Mouse (Mus musculus) myocyte (in vitro differentiated cells): ENCODE data around the gene Dguok. TPM values are rescaled to one million over a fixed set of nuclear protein-coding genes. Genes with fewer than 3 reads are reported as not detected.
A peak's percentile ranks its signal among the peaks of the same experiment; 100 is the strongest.

ENCODE experiments used
- H3K27me3 ChIP-seq: one replicate; pipeline ENCODE4 v1.6.1; 2011; ENCODE audit not compliant: control insufficient read depth, insufficient read depth, insufficient read length
- H3K36me3 ChIP-seq: one replicate; pipeline ENCODE4 v1.6.1; 2011; ENCODE audit not compliant: control insufficient read depth, insufficient read depth
- H3K4me2 ChIP-seq: one replicate; pipeline ENCODE4 v1.6.1; 2011; ENCODE audit warnings: low read depth, control low read depth
- H3K4me3 ChIP-seq: one replicate; pipeline ENCODE4 v1.5.1; 2011; ENCODE audit warnings: mild to moderate bottlenecking, control low read depth, moderate library complexity
- H3K79me2 ChIP-seq: one replicate; pipeline ENCODE4 v1.6.1; 2011; ENCODE audit not compliant: control insufficient read depth, insufficient read depth
- H3ac ChIP-seq: one replicate; pipeline ENCODE4 v1.6.1; 2011; ENCODE audit not compliant: control insufficient read depth, insufficient read length
- CEBPB ChIP-seq: IDR thresholded peaks from 2 replicates; pipeline ENCODE4 v1.6.1; 2011; ENCODE audit warnings: mild to moderate bottlenecking, moderate library complexity; ENCODE audit not compliant: poor library complexity, insufficient read depth, severe bottlenecking
- E2F4 ChIP-seq: IDR thresholded peaks from one replicate; pipeline ENCODE4 v1.6.1; 2011; ENCODE audit warnings: mild to moderate bottlenecking, control low read depth, moderate library complexity; ENCODE audit not compliant: insufficient read depth
- MAX ChIP-seq: IDR thresholded peaks from one replicate; pipeline ENCODE4 v1.6.1; 2011; ENCODE audit warnings: low read depth, mild to moderate bottlenecking, control low read depth
- MYOD1 ChIP-seq, 3 experiments: IDR thresholded peaks; one replicate each; pipeline ENCODE4 v1.6.1; 2011; ENCODE audit warnings: control low read depth in 2 of 3, low read depth in 2 of 3, mild to moderate bottlenecking in 2 of 3, moderate library complexity in 1 of 3; ENCODE audit not compliant: insufficient read length in 2 of 3, control insufficient read depth in 1 of 3
- MYOG ChIP-seq, 3 experiments: IDR thresholded peaks; one replicate each; pipeline ENCODE4 v1.6.1; 2011; ENCODE audit warnings: control low read depth in 2 of 3, low read depth in 2 of 3, mild to moderate bottlenecking in 2 of 3; ENCODE audit not compliant: insufficient read length in 2 of 3, control insufficient read depth in 1 of 3, insufficient read depth in 1 of 3
- POLR2A ChIP-seq: IDR thresholded peaks from one replicate; pipeline ENCODE4 v1.6.1; 2011; ENCODE audit warnings: low read depth, mild to moderate bottlenecking, control low read depth, moderate library complexity; ENCODE audit not compliant: insufficient read length
- POLR2AphosphoS2 ChIP-seq: IDR thresholded peaks from one replicate; pipeline ENCODE4 v1.6.1; 2011; ENCODE audit warnings: low read depth, control low read depth; ENCODE audit not compliant: insufficient read length
- REST ChIP-seq: IDR thresholded peaks from one replicate; pipeline ENCODE4 v1.6.1; 2011; ENCODE audit warnings: mild to moderate bottlenecking, control low read depth, moderate library complexity; ENCODE audit not compliant: insufficient read depth, insufficient read length
- SRF ChIP-seq: IDR thresholded peaks from one replicate; pipeline ENCODE4 v1.6.1; 2011; ENCODE audit warnings: low read depth; ENCODE audit not compliant: control insufficient read depth, insufficient read length
- TCF12 ChIP-seq: IDR thresholded peaks from one replicate; pipeline ENCODE4 v1.6.1; 2011; ENCODE audit warnings: mild to moderate bottlenecking, control low read depth; ENCODE audit not compliant: poor library complexity, insufficient read depth, severe bottlenecking
- TCF3 ChIP-seq: IDR thresholded peaks from one replicate; pipeline ENCODE4 v1.6.1; 2011; ENCODE audit warnings: low read depth, control low read depth; ENCODE audit not compliant: insufficient read length
- USF1 ChIP-seq: IDR thresholded peaks from one replicate; pipeline ENCODE4 v1.6.1; 2011; ENCODE audit warnings: low read depth, mild to moderate bottlenecking, control low read depth, moderate library complexity
- polyA plus RNA-seq: library from polyadenylated mRNA; unstranded; fragments of >200 nt; fragmentation: generic; extraction: Trizol; gene quantifications from one replicate; pipeline ENCODE4 v1.2.1, GENCODE M21; 2012; ENCODE audit warnings: missing spikeins

Gene Dguok
- polyA plus RNA-seq, 1 experiment = 28.6 TPM

- Histone ChIP-seq H3K79me2 (peaks cover 55% of the 10 kb centered on the region), H3K36me3 (no peaks in the 10 kb centered on the region), H3K4me3 (peak overlapping the region; percentile 85), H3K4me2 (peak overlapping the region; percentile 86), H3K27me3 (no peaks in the 10 kb centered on the region), H3ac (peak overlapping the region; percentile 78)
- TF ChIP-seq E2F4 (no peak), CEBPB (peak; percentile 83; the same call in 1 of the 2 replicates), REST (no peak), USF1 (peak; percentile 63), MYOD1 (IDR thresholded peaks at IDR 0.05; ENCODE audit: control insufficient read depth in 1 of 3, insufficient read length in 2 of 3, low read depth in 2 of 3) (peak in 1 of 3 experiments; percentile 57), POLR2A (peak; percentile 53), MYOG (IDR thresholded peaks at IDR 0.05; ENCODE audit: control insufficient read depth in 1 of 3, insufficient read depth in 1 of 3, insufficient read length in 2 of 3, low read depth in 2 of 3) (peak in 2 of 3 experiments; percentile 7 to 60), SRF (no peak), TCF3 (no peak), TCF12 (no peak), POLR2AphosphoS2 (no peak), MAX (no peak)
These were observed 66.1 kb downstream of the Dguok start for GRCm38 (mm10) chr6:83440510-83441258.

GRCm38 (mm10) chr6:83440197-83440509 is 66.6 kb downstream of the Dguok start:
- H3K36me3 ChIP-seq = no peaks in the 10 kb centered on the region
- H3ac ChIP-seq = peak overlapping the region; percentile 78
- peaks cover 56% of the 10 kb centered on the region for H3K79me2 ChIP-seq
- H3K27me3 ChIP-seq = no peaks in the 10 kb centered on the region
- H3K4me2 ChIP-seq = peak overlapping the region; percentile 86
- H3K4me3 ChIP-seq = peak overlapping the region; percentile 85
- TF ChIP-seq POLR2AphosphoS2 (peak; percentile 73), REST (no peak), TCF12 (no peak), POLR2A (peak; percentile 63), USF1 (no peak), CEBPB (no peak; the same call in 1 of the 2 replicates), MAX (no peak), MYOG (IDR thresholded peaks at IDR 0.05; ENCODE audit: control insufficient read depth in 1 of 3, insufficient read depth in 1 of 3, insufficient read length in 2 of 3, low read depth in 2 of 3) (no peak), E2F4 (no peak), MYOD1 (IDR thresholded peaks at IDR 0.05; ENCODE audit: control insufficient read depth in 1 of 3, insufficient read length in 2 of 3, low read depth in 2 of 3) (no peak), TCF3 (no peak), SRF (no peak)

GRCm38 (mm10) chr6:83439781-83440180 is 67.0 kb downstream of the Dguok start:
- H3K36me3 ChIP-seq = no peaks in the 10 kb centered on the region
- peak overlapping the region; percentile 78 for H3ac ChIP-seq
- no peaks in the 10 kb centered on the region for H3K27me3 ChIP-seq
- peak overlapping the region; percentile 86 for H3K4me2 ChIP-seq
- peaks cover 56% of the 10 kb centered on the region for H3K79me2 ChIP-seq
- no peak for TF ChIP-seq E2F4
- no peak for TF ChIP-seq CEBPB
- TF ChIP-seq REST = no peak
- TF ChIP-seq MAX = no peak
- TF ChIP-seq TCF3 = no peak
- TF ChIP-seq POLR2A = peak; percentile 26
- TF ChIP-seq MYOG (IDR thresholded peaks at IDR 0.05; ENCODE audit: control insufficient read depth in 1 of 3, insufficient read depth in 1 of 3, insufficient read length in 2 of 3, low read depth in 2 of 3) = peak in 1 of 3 experiments; percentile 55
- TF ChIP-seq POLR2AphosphoS2 = peak; percentile 66
- TF ChIP-seq MYOD1 (IDR thresholded peaks at IDR 0.05; ENCODE audit: control insufficient read depth in 1 of 3, insufficient read length in 2 of 3, low read depth in 2 of 3) = peak in 1 of 3 experiments; percentile 58
- TF ChIP-seq SRF = no peak
- no peak for TF ChIP-seq USF1
- TF ChIP-seq TCF12 = no peak
- H3K4me3 ChIP-seq = peak overlapping the region; percentile 85

- TF ChIP-seq TCF3 (no peak), REST (no peak), TCF12 (no peak), POLR2A (peak; percentile 11)
- H3K79me2 ChIP-seq = peaks cover 60% of the 10 kb centered on the region
- H3K4me2 ChIP-seq = peak overlapping the region; percentile 86
- no peaks in the 10 kb centered on the region for H3K27me3 ChIP-seq
- H3K4me3 ChIP-seq = peak overlapping the region; percentile 85
- no peaks in the 10 kb centered on the region for H3K36me3 ChIP-seq
- H3ac ChIP-seq = peak overlapping the region; percentile 78
These were observed 67.5 kb downstream of the Dguok start for GRCm38 (mm10) chr6:83439119-83439767.
